Mouse (Mus musculus) lung, embryonic 14.5 days (tissue): Measurements from ENCODE around the gene Mrpl53. TPM values are rescaled to one million over a fixed set of nuclear protein-coding genes. Genes with fewer than 3 reads are reported as not detected.
A peak's percentile ranks its signal among the peaks of the same experiment; 100 is the strongest.

Experiments
- ATAC-seq: fragments of 200-750 bp; cut with Nextera tagmentation; 2 replicates; pipeline ENCODE4 v1.8.0; 2017; ENCODE audit warnings: mild to moderate bottlenecking, moderate TSS enrichment, moderate library complexity; ENCODE audit not compliant: insufficient read depth
- DNase-seq: peaks from one replicate; pipeline ENCODE4 v3.0.0-alpha.2; 2015
- H3K27ac ChIP-seq: fragments of 300-500 bp; sonication (generic); 2 replicates; pipeline ENCODE4 v1.5.1; 2014; ENCODE audit warnings: low read depth, mild to moderate bottlenecking, moderate library complexity
- H3K27me3 ChIP-seq: fragments of 300-500 bp; sonication (generic); 2 replicates; pipeline ENCODE4 v1.6.1; 2014; ENCODE audit warnings: low read length, control low read depth; ENCODE audit not compliant: insufficient read depth
- H3K36me3 ChIP-seq: fragments of 300-500 bp; sonication (generic); 2 replicates; pipeline ENCODE4 v1.6.1; 2014; ENCODE audit warnings: control low read depth; ENCODE audit not compliant: insufficient read depth
- H3K4me1 ChIP-seq: fragments of 300-500 bp; sonication (generic); 2 replicates; pipeline ENCODE4 v1.6.1; 2014; ENCODE audit warnings: antibody characterized with exemption, control low read depth; ENCODE audit not compliant: insufficient read depth
- H3K4me2 ChIP-seq: fragments of 300-500 bp; sonication (generic); 2 replicates; pipeline ENCODE4 v1.6.1; 2014; ENCODE audit warnings: mild to moderate bottlenecking
- H3K4me3 ChIP-seq: fragments of 300-500 bp; sonication (generic); 2 replicates; pipeline ENCODE4 v1.5.1; 2014; ENCODE audit warnings: low read depth, low read length
- H3K9ac ChIP-seq: fragments of 300-500 bp; sonication (generic); 2 replicates; pipeline ENCODE4 v1.6.1; 2014
- H3K9me3 ChIP-seq: fragments of 300-500 bp; sonication (generic); 2 replicates; pipeline ENCODE4 v1.6.1; 2016; ENCODE audit warnings: low read depth, low read length, control low read depth
- CTCF ChIP-seq: IDR thresholded peaks from 2 replicates; pipeline ENCODE4 v1.5.1; 2016; ENCODE audit warnings: antibody characterized with exemption, low read depth
- WGBS: fragments of 180-500 bp; shearing (Covaris S2); extraction: QIAGEN DNeasy Blood & Tissue Kit; methylation state at CpG from one replicate; pipeline ENCODE4 v1.1.7; 2014; 5-methylcytosine and 5-hydroxymethylcytosine counted together
- polyA plus RNA-seq: library from polyadenylated mRNA; unstranded; fragments of >200 nt; fragmentation: Nextera tagmentation; extraction: Ambion mirVana; gene quantifications from 2 replicates; pipeline ENCODE4 v1.2.1, GENCODE M21; 2014

Mrpl53 gene
- polyA plus RNA-seq, 1 experiment from 2014 or later, result 134 TPM

GRCm38 (mm10) chr6:83083497-83083896 is 25.3 kb upstream of the Mrpl53 start:
- H3K36me3 ChIP-seq, result peaks cover 26% of the 10 kb centered on the region
- ATAC-seq, result no peak
- peaks cover 60% of the 10 kb centered on the region for H3K27me3 ChIP-seq
- no peak for TF ChIP-seq CTCF
- no peak overlapping the region for H3K4me2 ChIP-seq
- no peaks in the 10 kb centered on the region for H3K9me3 ChIP-seq
- peaks cover 5% of the 10 kb centered on the region; the same call in 1 of the 2 replicates for H3K4me1 ChIP-seq
- no peak for DNase-seq
- 16% methylated on average over 5 of the region's 5 CpGs for WGBS
- H3K9ac ChIP-seq, result no peak overlapping the region
- H3K27ac ChIP-seq, result no peak overlapping the region
- H3K4me3 ChIP-seq, result no peak overlapping the region

DNA sequence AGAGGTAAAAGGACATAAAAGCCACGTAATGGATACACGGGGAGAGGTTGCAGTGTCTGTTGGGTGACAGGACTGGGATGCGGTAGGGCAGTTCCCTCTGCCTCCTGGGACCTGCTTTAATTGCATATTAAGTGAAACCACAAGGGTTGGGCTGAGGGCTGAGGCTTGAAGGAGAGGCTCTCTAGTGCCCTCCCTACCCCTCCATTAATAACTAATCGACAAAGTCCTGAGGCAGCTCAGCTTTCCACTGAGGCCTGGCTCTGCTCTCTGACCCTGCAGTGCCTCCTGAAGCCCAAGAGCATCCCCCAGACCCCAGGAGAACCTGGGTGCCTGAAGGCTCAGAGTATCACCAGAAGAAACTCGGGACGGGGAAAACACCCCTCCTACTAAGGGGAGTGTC is 24.4 kb upstream of the Mrpl53 start:
- WGBS, result 8% methylated on average over 6 of the region's 6 CpGs
- peaks cover 66% of the 10 kb centered on the region for H3K27me3 ChIP-seq
- no peaks in the 10 kb centered on the region for H3K4me1 ChIP-seq
- H3K27ac ChIP-seq, result no peak overlapping the region
- no peak overlapping the region for H3K4me2 ChIP-seq
- H3K9me3 ChIP-seq, result no peaks in the 10 kb centered on the region
- DNase-seq, result no peak
- H3K36me3 ChIP-seq, result peaks cover 26% of the 10 kb centered on the region
- no peak for TF ChIP-seq CTCF
- ATAC-seq, result no peak
- H3K4me3 ChIP-seq, result no peak overlapping the region
- no peak overlapping the region for H3K9ac ChIP-seq

DNA sequence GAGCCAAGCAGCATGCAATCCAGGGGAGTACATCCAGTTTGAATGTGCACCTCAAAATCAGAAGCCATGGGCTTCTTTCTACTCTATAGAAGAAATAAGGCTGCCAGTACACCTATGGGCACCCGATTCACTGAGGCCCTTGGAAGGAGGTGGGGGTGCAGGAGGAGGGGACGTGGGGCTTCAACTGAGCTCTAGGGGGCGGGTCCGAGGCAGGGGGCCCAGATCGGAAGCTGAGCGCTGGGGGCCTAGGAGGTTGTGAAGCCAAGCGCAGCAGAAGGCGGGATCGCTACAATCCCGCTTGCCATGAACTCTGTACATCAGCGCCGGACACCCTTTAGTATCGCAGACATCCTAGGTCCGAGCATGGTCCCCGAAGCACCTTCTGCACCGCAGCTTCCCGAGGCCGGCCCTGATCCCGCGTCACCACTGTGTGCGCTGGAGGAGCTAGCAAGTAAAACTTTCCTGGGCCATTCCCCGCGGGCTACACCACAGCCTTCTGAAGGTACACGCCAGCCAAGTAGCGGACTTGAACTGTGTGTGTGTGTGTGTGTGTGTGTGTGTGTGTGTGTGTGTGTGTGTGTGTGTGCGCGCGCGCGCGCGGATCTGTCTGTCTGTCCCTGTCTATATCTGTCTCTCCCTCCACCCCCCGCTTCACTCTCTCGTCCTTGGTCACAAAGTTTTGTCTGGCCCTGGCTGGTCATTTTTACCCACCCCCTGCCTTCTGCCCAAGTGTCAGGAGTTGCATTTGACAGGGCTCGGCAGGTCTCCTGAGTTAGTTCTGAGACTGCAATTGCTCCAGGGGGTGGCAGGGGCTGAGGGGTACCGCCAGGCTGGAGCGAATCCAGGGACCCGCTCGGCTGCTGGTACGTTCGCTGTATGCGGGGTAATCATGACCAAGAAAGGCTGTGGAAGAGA is 22.5 kb upstream of the Mrpl53 start, which contains the start of gene Lbx2:
Gene Lbx2 (plus strand): TSS at position 247 of the 915 bp plus-strand sequence.
- peak within 1 kb of the TSS; percentile 25 for H3K4me3 ChIP-seq
- no peak within 1 kb of the TSS for H3K9ac ChIP-seq
- DNase-seq (no peak), ATAC-seq (no peak)
- peak within 1 kb of the TSS; percentile 49 for H3K4me2 ChIP-seq
- 4% methylated on average over 42 of the region's 42 CpGs for WGBS
- H3K36me3 ChIP-seq, result peaks cover 13% of the 10 kb centered on the region
- H3K9me3 ChIP-seq, result no peaks in the 10 kb centered on the region
- no peaks in the 10 kb centered on the region for H3K4me1 ChIP-seq
- H3K27me3 ChIP-seq, result peaks cover 71% of the 10 kb centered on the region
- TF ChIP-seq CTCF, result no peak
- H3K27ac ChIP-seq, result no peak within 1 kb of the TSS

DNA sequence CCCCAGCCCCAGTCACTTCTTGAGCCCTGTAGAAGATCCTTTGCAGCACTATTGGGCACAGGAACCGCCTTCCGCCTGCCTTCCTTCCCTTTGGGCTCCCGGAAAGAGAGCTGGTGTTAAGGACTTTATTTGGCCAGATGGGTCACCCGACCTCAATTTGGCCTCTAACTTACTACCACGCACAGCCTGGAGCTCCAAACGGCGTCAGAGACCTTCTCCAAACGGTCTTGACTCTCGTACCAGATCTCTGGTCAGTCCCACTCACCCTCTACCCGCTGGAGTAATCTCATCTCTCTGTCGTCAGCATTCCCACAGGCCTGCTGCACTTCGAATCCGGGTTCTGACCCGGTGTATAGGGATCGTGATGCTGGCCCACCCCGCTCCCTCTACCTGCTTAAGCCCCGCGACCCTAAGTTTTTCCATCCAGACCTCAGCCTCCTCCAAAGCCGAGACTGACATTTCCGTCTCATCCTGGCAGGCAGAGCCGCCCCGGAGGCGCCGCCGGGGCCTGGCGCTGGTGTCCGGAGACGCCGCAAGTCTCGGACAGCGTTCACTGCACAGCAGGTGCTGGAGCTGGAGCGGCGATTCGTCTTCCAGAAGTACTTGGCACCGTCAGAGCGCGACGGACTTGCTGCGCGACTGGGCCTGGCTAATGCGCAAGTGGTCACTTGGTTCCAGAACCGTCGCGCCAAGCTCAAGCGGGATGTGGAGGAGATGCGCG is 21.5 kb upstream of the Mrpl53 start:
- H3K27ac ChIP-seq, result no peak overlapping the region
- H3K27me3 ChIP-seq, result peaks cover 71% of the 10 kb centered on the region
- no peak for TF ChIP-seq CTCF
- no peak for ATAC-seq
- no peaks in the 10 kb centered on the region for H3K9me3 ChIP-seq
- WGBS, result 2% methylated on average over 47 of the region's 47 CpGs
- peak overlapping the region; percentile 25 for H3K4me3 ChIP-seq
- H3K36me3 ChIP-seq, result peaks cover 4% of the 10 kb centered on the region; the same call in 1 of the 2 replicates
- H3K4me2 ChIP-seq, result peak overlapping the region; percentile 49
- DNase-seq, result peak; percentile 37
- no peak overlapping the region for H3K9ac ChIP-seq
- no peaks in the 10 kb centered on the region for H3K4me1 ChIP-seq

- Histone ChIP-seq H3K4me2 (peak overlapping the region; percentile 49), H3K9ac (no peak overlapping the region), H3K36me3 (no peaks in the 10 kb centered on the region), H3K4me1 (no peaks in the 10 kb centered on the region), H3K27ac (no peak overlapping the region), H3K27me3 (peaks cover 66% of the 10 kb centered on the region), H3K4me3 (peak overlapping the region; percentile 25), H3K9me3 (no peaks in the 10 kb centered on the region)
- WGBS, result 10% methylated on average over 9 of the region's 9 CpGs
- DNase-seq (no peak), ATAC-seq (no peak)
- TF ChIP-seq CTCF, result no peak
Measured at GRCm38 (mm10) chr6:83087926-83088260, 20.9 kb upstream of the Mrpl53 start.

DNA sequence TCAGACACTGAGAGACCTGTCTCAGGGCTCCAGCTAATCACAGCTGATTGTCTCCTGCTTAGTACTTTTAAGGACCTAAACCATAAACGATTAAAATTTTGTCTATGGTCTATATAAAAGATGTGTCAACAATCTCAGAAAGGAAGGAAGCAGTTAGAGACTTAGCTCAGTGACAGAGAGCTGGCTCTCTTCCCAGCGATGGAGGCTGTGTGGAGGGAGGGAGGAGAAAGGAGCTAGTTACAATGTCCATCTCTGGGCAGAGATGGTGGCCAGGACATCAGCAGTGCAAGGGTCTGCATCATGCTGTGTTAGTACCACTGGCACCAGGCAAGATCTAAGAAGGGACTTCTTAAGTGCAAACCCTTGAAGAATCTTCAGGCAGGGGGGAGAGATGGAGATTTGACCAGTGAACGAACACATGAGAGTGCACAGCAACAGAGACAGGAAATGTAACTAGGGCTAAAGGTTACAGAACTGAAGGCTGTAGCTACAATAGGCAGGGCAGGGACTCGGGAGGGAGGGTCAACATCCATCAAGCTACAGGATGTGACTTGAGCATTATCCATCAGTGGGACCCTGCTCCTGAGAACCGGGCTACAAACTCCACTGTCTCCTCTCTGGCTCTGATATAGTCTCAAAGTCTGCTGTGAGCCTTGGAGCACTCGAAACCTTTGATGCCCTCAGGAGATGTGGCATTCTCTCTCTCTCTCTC is 16.3 kb upstream of the Mrpl53 start:
- 27% methylated on average over 6 of the region's 6 CpGs for WGBS
- Histone ChIP-seq H3K27ac (no peak overlapping the region), H3K36me3 (no peaks in the 10 kb centered on the region), H3K4me2 (no peak overlapping the region; the same call in 1 of the 2 replicates), H3K9ac (no peak overlapping the region), H3K27me3 (peaks cover 20% of the 10 kb centered on the region), H3K4me3 (no peak overlapping the region), H3K9me3 (no peaks in the 10 kb centered on the region), H3K4me1 (no peaks in the 10 kb centered on the region)
- peak; percentile 77 for DNase-seq
- no peak for TF ChIP-seq CTCF
- ATAC-seq, result peak; percentile 49; the same call in 1 of the 2 replicates
